Mouse (Mus musculus) B cell, adult 62 days (primary cell): Measurements from ENCODE around the gene Gm20431. TPM values are rescaled to one million over a fixed set of nuclear protein-coding genes. Genes with fewer than 3 reads are reported as not detected.

ENCODE experiments used
- total RNA-seq: library from RNA; stranded (reverse); gene quantifications from 4 replicates; pipeline ENCODE4 v1.2.4, GENCODE M21; 2023

Gene Gm20431
- 23.3 to 28.7 TPM (median 25.9 TPM) in 4 replicates for total RNA-seq

GRCm38 (mm10) chr2:167661270-167662203, at the start of gene Gm20431:
Gene Gm20431 (minus strand): TSS chr2:167661496.

GRCm38 (mm10) chr2:167689501-167690218, 28.4 kb upstream of the Gm20431 start, which contains the start of gene Tmem189:
Gene Tmem189 (minus strand): TSS chr2:167689822.

GRCm38 (mm10) chr2:167688498-167689451, 27.5 kb upstream of the Gm20431 start, which contains the start of gene Cebpb:
Gene Cebpb (plus strand): TSS chr2:167688915.

GRCm38 (mm10) chr2:167631591-167632448, 29.5 kb downstream of the Gm20431 start, which contains the start of gene Ube2v1:
Gene Ube2v1 (minus strand): TSS chr2:167632095.

Other genes starting within 250 kb of the Gm20431 start
- gene Slc9a8, start 239.8 kb downstream of the Gm20431 start, total RNA-seq: 93.7 to 102 TPM (median 98.4 TPM) in 4 replicates
- 91.4 to 97.3 TPM (median 93.4 TPM) in 4 replicates for gene Rnf114, start 168.9 kb downstream of the Gm20431 start, total RNA-seq
- 45.4 to 54.7 TPM (median 53.3 TPM) in 4 replicates for gene Spata2, start 168.6 kb downstream of the Gm20431 start, total RNA-seq
- gene Snai1, start 123.3 kb downstream of the Gm20431 start, total RNA-seq: 3.4 to 5.4 TPM (median 3.7 TPM) in 4 replicates
- 137 to 171 TPM (median 149 TPM) in 4 replicates for gene Ube2v1, start 29.4 kb downstream of the Gm20431 start, total RNA-seq
- 100 to 111 TPM (median 104 TPM) in 4 replicates for gene Cebpb, start 27.4 kb upstream of the Gm20431 start, total RNA-seq
- 74.0 to 89.5 TPM (median 84.6 TPM) in 4 replicates for gene Tmem189, start 28.3 kb upstream of the Gm20431 start, total RNA-seq